Mouse (Mus musculus) E14TG2a.4 (cell line): ENCODE results near the gene Dlgap5.

Experiments
- CTCF ChIP-seq: conservative IDR thresholded peaks from 2 replicates; pipeline ENCODE4 v1.5.1; 2014; ENCODE audit warnings: low read length
- NANOG ChIP-seq: IDR thresholded peaks from 2 replicates; pipeline ENCODE4 v1.6.1; 2014; ENCODE audit warnings: borderline replicate concordance, low read length, mixed read lengths
- POU5F1 ChIP-seq: IDR thresholded peaks from 2 replicates; pipeline ENCODE4 v1.6.1; 2014; ENCODE audit warnings: low read length, borderline replicate concordance

- TF ChIP-seq CTCF: no peak
- TF ChIP-seq NANOG: no peak
- no peak for TF ChIP-seq POU5F1
Measured at GRCm38 (mm10) chr14:47350974-47351373, 67.2 kb downstream of the Dlgap5 start.
